Mouse (Mus musculus) liver, adult 2 months (tissue): Measurements from ENCODE around the gene Tle6. TPM values are rescaled to one million over a fixed set of nuclear protein-coding genes. Genes with fewer than 3 reads are reported as not detected.

ENCODE experiments used
- DNase-seq: peaks from one replicate; pipeline ENCODE4 v3.0.0-alpha.2; 2011; ENCODE audit warnings: low read depth, low spot score; ENCODE audit errors: extremely low read depth
- H3K27ac ChIP-seq: fragments of 200-500 bp; replicated peaks from 2 replicates; pipeline ENCODE4 v1.5.1; 2012; ENCODE audit warnings: low read depth, mild to moderate bottlenecking, control low read depth, inconsistent platforms, low read length; ENCODE audit not compliant: insufficient read depth
- H3K27me3 ChIP-seq: fragments of 200-500 bp; 2 replicates; pipeline ENCODE4 v1.6.1; 2012; ENCODE audit warnings: mild to moderate bottlenecking, moderate library complexity, low read length, inconsistent platforms; ENCODE audit not compliant: control insufficient read depth, insufficient read depth
- H3K36me3 ChIP-seq: fragments of 200-500 bp; 2 replicates; pipeline ENCODE4 v1.6.1; 2012; ENCODE audit warnings: low read length, inconsistent platforms; ENCODE audit not compliant: control insufficient read depth, insufficient read depth
- H3K4me1 ChIP-seq: fragments of 200-500 bp; 2 replicates; pipeline ENCODE4 v1.6.1; 2011; ENCODE audit warnings: low read length; ENCODE audit not compliant: control insufficient read depth, insufficient read depth
- H3K4me3 ChIP-seq: fragments of 200-500 bp; 2 replicates; pipeline ENCODE4 v1.5.1; 2011; ENCODE audit warnings: low read depth, mild to moderate bottlenecking, control low read depth, low read length, moderate library complexity; ENCODE audit not compliant: insufficient read depth
- H3K79me2 ChIP-seq: fragments of 200-500 bp; 2 replicates; pipeline ENCODE4 v1.6.1; 2012; ENCODE audit warnings: inconsistent platforms, mild to moderate bottlenecking, low read length, moderate library complexity; ENCODE audit not compliant: control insufficient read depth, insufficient read depth
- H3K9ac ChIP-seq: fragments of 200-500 bp; 2 replicates; pipeline ENCODE4 v1.6.1; 2012; ENCODE audit warnings: low read depth, mild to moderate bottlenecking, control low read depth, inconsistent platforms, low read length
- CTCF ChIP-seq: fragments of 200-500 bp; IDR thresholded peaks from 2 replicates; pipeline ENCODE4 v1.5.1; 2011; ENCODE audit warnings: low read depth, low read length, control low read depth
- POLR2A ChIP-seq: fragments of 200-500 bp; IDR thresholded peaks from 2 replicates; pipeline ENCODE4 v1.6.1; 2011; ENCODE audit warnings: low read length, control low read depth; ENCODE audit not compliant: insufficient read depth; ENCODE audit errors: extremely low read depth
- WGBS: fragments of 180-500 bp; shearing (Covaris S2); methylation state at CpG from one replicate; pipeline ENCODE4 v1.1.7; 2018; 5-methylcytosine and 5-hydroxymethylcytosine counted together
- polyA plus RNA-seq: library from polyadenylated mRNA; depleted of rRNA; stranded (reverse); fragments of >200 nt; gene quantifications from 2 replicates; pipeline ENCODE4 v1.2.3, GENCODE M21; 2012
- total RNA-seq: library from RNA; depleted of rRNA; stranded (reverse); fragments of >200 nt; gene quantifications from 2 replicates; pipeline ENCODE4 v1.2.3, GENCODE M21; 2014

Tle6 gene
- total and polyA plus RNA-seq, 2 experiments: 1.6 to 3.5 TPM

DNA sequence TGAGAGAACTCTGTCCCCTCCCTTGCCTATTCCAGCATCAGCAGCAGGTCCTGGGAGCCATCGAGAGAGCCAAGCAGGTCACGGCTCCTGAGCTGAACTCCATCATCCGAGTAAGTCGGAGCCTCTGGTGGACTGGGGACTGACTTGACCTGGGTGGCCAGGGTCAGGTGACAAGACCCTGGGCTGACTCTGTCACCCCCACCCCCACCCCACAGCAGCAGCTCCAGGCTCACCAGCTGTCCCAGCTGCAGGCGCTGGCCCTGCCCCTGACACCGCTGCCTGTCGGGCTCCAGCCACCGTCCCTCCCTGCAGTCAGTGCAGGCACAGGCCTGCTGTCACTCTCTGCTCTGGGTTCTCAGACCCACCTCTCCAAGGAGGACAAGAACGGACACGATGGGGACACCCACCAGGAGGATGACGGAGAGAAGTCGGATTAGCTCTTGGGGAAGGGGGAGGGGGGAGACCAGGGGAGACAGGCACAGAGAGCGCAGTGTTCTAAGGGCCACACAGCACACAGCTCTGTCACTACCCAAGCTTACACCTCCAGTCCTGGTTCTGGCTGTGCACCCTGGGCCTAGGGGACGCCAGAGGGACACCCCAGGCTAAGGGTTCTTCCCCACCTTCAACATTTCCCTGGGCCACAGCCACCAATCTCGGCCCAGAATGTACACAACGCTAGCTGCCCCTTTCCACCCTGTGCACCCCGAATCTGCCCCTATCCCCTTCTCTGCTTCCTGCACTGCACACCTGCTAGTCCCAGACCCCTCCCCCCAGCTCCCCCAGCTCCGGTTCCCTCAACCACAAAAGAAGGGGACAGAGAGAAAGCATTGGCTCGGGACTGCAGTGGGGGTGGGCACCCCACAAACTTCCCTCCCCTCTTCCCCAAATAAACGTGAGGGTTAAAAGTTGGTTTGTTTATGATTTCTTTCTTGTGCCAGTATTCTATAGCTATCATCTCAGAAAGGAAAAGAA is 35.3 kb downstream of the Tle6 start:
- H3K36me3 ChIP-seq: peaks cover 12% of the 10 kb centered on the region
- 71% methylated on average over 20 of the region's 20 CpGs for WGBS
- peaks cover 23% of the 10 kb centered on the region for H3K4me1 ChIP-seq
- H3K27ac ChIP-seq: no peak overlapping the region
- TF ChIP-seq CTCF: no peak
- TF ChIP-seq POLR2A: no peak
- no peak overlapping the region for H3K9ac ChIP-seq
- no peaks in the 10 kb centered on the region for H3K27me3 ChIP-seq
- H3K4me3 ChIP-seq: no peak overlapping the region
- no peak for DNase-seq
- peaks cover 17% of the 10 kb centered on the region for H3K79me2 ChIP-seq

- peaks cover 20% of the 10 kb centered on the region for H3K4me1 ChIP-seq
- 67% methylated on average over 10 of the region's 10 CpGs for WGBS
- no peak for DNase-seq
Observed at GRCm38 (mm10) chr10:81564734-81565133, 36.1 kb downstream of the Tle6 start.

GRCm38 (mm10) chr10:81564216-81564615 is 36.7 kb downstream of the Tle6 start:
- H3K4me1 ChIP-seq: peaks cover 20% of the 10 kb centered on the region
- H3K9ac ChIP-seq: no peak overlapping the region; the same call in 1 of the 2 replicates
- H3K4me3 ChIP-seq: peak overlapping the region; percentile 13; the same call in 1 of the 2 replicates
- TF ChIP-seq CTCF (no peak), POLR2A (no peak)
- H3K79me2 ChIP-seq: peaks cover 27% of the 10 kb centered on the region
- H3K27me3 ChIP-seq: no peaks in the 10 kb centered on the region
- H3K27ac ChIP-seq: no peak overlapping the region
- DNase-seq: peak; percentile 52
- WGBS: 10% methylated on average over 10 of the region's 10 CpGs
- H3K36me3 ChIP-seq: peaks cover 12% of the 10 kb centered on the region

More at GRCm38 (mm10) chr10:81564734-81565133, 36.1 kb downstream of the Tle6 start:
- H3K4me3 ChIP-seq: no peak overlapping the region
- H3K79me2 ChIP-seq: peaks cover 24% of the 10 kb centered on the region
- H3K27me3 ChIP-seq: no peaks in the 10 kb centered on the region
- no peak overlapping the region for H3K27ac ChIP-seq
- H3K36me3 ChIP-seq: peaks cover 12% of the 10 kb centered on the region
- TF ChIP-seq CTCF (peak; percentile 75), POLR2A (no peak)
- no peak overlapping the region for H3K9ac ChIP-seq

- WGBS: 40% methylated on average over 6 of the region's 6 CpGs
- H3K27me3 ChIP-seq: no peaks in the 10 kb centered on the region
- peaks cover 29% of the 10 kb centered on the region for H3K79me2 ChIP-seq
- H3K4me1 ChIP-seq: peaks cover 24% of the 10 kb centered on the region
- no peak overlapping the region for H3K4me3 ChIP-seq
- peaks cover 12% of the 10 kb centered on the region for H3K36me3 ChIP-seq
- H3K27ac ChIP-seq: peak overlapping the region; percentile 10; the same call in 1 of the 2 replicates
- DNase-seq: no peak
- TF ChIP-seq CTCF: no peak
- H3K9ac ChIP-seq: no peak overlapping the region
Observed at GRCm38 (mm10) chr10:81563481-81563880, 37.4 kb downstream of the Tle6 start.

GRCm38 (mm10) chr10:81562411-81562810 is 38.5 kb downstream of the Tle6 start:
- Histone ChIP-seq H3K36me3 (peaks cover 12% of the 10 kb centered on the region), H3K79me2 (peaks cover 29% of the 10 kb centered on the region), H3K27me3 (no peaks in the 10 kb centered on the region), H3K9ac (no peak overlapping the region), H3K4me1 (peaks cover 24% of the 10 kb centered on the region), H3K4me3 (no peak overlapping the region), H3K27ac (no peak overlapping the region)
- TF ChIP-seq CTCF (no peak), POLR2A (no peak)
- no peak for DNase-seq
- 63% methylated on average over 6 of the region's 6 CpGs for WGBS
